Mouse (Mus musculus) heart, embryonic 14.5 days (tissue): Measurements from ENCODE around the gene Hrh2. TPM values are rescaled to one million over a fixed set of nuclear protein-coding genes. Genes with fewer than 3 reads are reported as not detected.

Experiments used
- ATAC-seq: fragments of 200-750 bp; cut with Nextera tagmentation; 2 replicates; pipeline ENCODE4 v1.8.0; 2017; ENCODE audit warnings: low read depth, moderate TSS enrichment; ENCODE audit not compliant: insufficient number of reproducible peaks, insufficient read depth, low FRiP score
- H3K27ac ChIP-seq, 2 experiments: fragments of 200-500 bp in 1 of 2; fragments of 300-500 bp in 1 of 2; sonication (generic) in 1 of 2; replicated peaks in 1 of 2; 2 replicates each; pipeline ENCODE4 v1.5.1; 2012 to 2014; ENCODE audit warnings: low read depth in 2 of 2, low read length in 2 of 2, control low read depth in 1 of 2, mild to moderate bottlenecking in 1 of 2, mixed read lengths in 1 of 2; ENCODE audit not compliant: control insufficient read depth in 1 of 2, insufficient read depth in 1 of 2
- H3K27me3 ChIP-seq: fragments of 300-500 bp; sonication (generic); 2 replicates; pipeline ENCODE4 v1.6.1; 2014; ENCODE audit warnings: mild to moderate bottlenecking, low read length, control low read depth; ENCODE audit not compliant: control insufficient read depth, insufficient read depth
- H3K36me3 ChIP-seq: fragments of 300-500 bp; sonication (generic); 2 replicates; pipeline ENCODE4 v1.6.1; 2014; ENCODE audit warnings: mild to moderate bottlenecking, control low read depth, low read length, mixed read lengths; ENCODE audit not compliant: control insufficient read depth, insufficient read depth
- H3K4me1 ChIP-seq, 2 experiments: fragments of 200-500 bp in 1 of 2; fragments of 300-500 bp in 1 of 2; sonication (generic) in 1 of 2; 2 replicates each; pipeline ENCODE4 v1.6.1; 2012 to 2014; ENCODE audit warnings: low read length in 2 of 2, control low read depth in 1 of 2, mixed read lengths in 1 of 2; ENCODE audit not compliant: control insufficient read depth in 2 of 2, insufficient read depth in 2 of 2
- H3K4me2 ChIP-seq: fragments of 300-500 bp; sonication (generic); 2 replicates; pipeline ENCODE4 v1.6.1; 2014; ENCODE audit warnings: mild to moderate bottlenecking, low read length
- H3K4me3 ChIP-seq, 2 experiments: fragments of 200-500 bp in 1 of 2; fragments of 300-500 bp in 1 of 2; sonication (generic) in 1 of 2; 2 replicates each; pipeline ENCODE4 v1.5.1; 2012 to 2014; ENCODE audit warnings: low read length in 2 of 2, mild to moderate bottlenecking in 2 of 2, control low read depth in 1 of 2, low read depth in 1 of 2, moderate library complexity in 1 of 2; ENCODE audit not compliant: control insufficient read depth in 1 of 2, insufficient read depth in 1 of 2
- H3K9ac ChIP-seq: fragments of 300-500 bp; sonication (generic); 2 replicates; pipeline ENCODE4 v1.6.1; 2014; ENCODE audit warnings: mild to moderate bottlenecking, low read length
- H3K9me3 ChIP-seq: fragments of 300-500 bp; sonication (generic); 2 replicates; pipeline ENCODE4 v1.6.1; 2016; ENCODE audit warnings: low read length, control low read depth; ENCODE audit not compliant: control insufficient read depth
- WGBS: fragments of 180-500 bp; shearing (Covaris S2); extraction: QIAGEN DNeasy Blood & Tissue Kit; methylation state at CpG from one replicate; pipeline ENCODE4 v1.1.7; 2014; 5-methylcytosine and 5-hydroxymethylcytosine counted together
- polyA plus RNA-seq: library from polyadenylated mRNA; unstranded; fragments of >200 nt; fragmentation: Nextera tagmentation; extraction: Ambion mirVana; gene quantifications from 2 replicates; pipeline ENCODE4 v1.2.1, GENCODE M21; 2014

Hrh2 gene
- polyA plus RNA-seq, 1 experiment from 2014 or later: 0.07 TPM

GRCm38 (mm10) chr13:54165765-54166164, 26.2 kb upstream of the Hrh2 start:
- ATAC-seq: no peak
- 76% methylated on average over 6 of the region's 6 CpGs for WGBS
- no peak overlapping the region for H3K4me3 ChIP-seq
- no peaks in the 10 kb centered on the region for H3K36me3 ChIP-seq
- no peak overlapping the region for H3K27ac ChIP-seq
- no peaks in the 10 kb centered on the region for H3K4me1 ChIP-seq
- H3K9me3 ChIP-seq: no peaks in the 10 kb centered on the region
- H3K27me3 ChIP-seq: peaks cover 3% of the 10 kb centered on the region; the same call in 1 of the 2 replicates
- no peak overlapping the region for H3K4me2 ChIP-seq
- H3K9ac ChIP-seq: no peak overlapping the region

- Histone ChIP-seq H3K36me3 (no peaks in the 10 kb centered on the region), H3K9me3 (no peaks in the 10 kb centered on the region), H3K4me1 (no peaks in the 10 kb centered on the region), H3K9ac (no peak overlapping the region), H3K27ac (no peak overlapping the region), H3K4me2 (no peak overlapping the region), H3K27me3 (no peaks in the 10 kb centered on the region), H3K4me3 (no peak overlapping the region)
- 79% methylated on average over 2 of the region's 2 CpGs for WGBS
- no peak for ATAC-seq
Observed at GRCm38 (mm10) chr13:54167036-54167435, 24.9 kb upstream of the Hrh2 start.

- 38% methylated on average over 8 of the region's 8 CpGs for WGBS
- Histone ChIP-seq H3K9ac (no peak overlapping the region), H3K27me3 (no peaks in the 10 kb centered on the region), H3K36me3 (no peaks in the 10 kb centered on the region), H3K4me3 (no peak overlapping the region), H3K4me2 (no peak overlapping the region), H3K9me3 (no peaks in the 10 kb centered on the region), H3K4me1 (no peaks in the 10 kb centered on the region), H3K27ac (no peak overlapping the region)
- ATAC-seq: no peak
Observed at GRCm38 (mm10) chr13:54168675-54169074, 23.3 kb upstream of the Hrh2 start.

- Histone ChIP-seq H3K9ac (no peak overlapping the region), H3K27ac (no peak overlapping the region), H3K9me3 (peaks cover 6% of the 10 kb centered on the region; the same call in 1 of the 2 replicates), H3K4me2 (no peak overlapping the region), H3K4me3 (no peak overlapping the region), H3K36me3 (no peaks in the 10 kb centered on the region), H3K4me1 (no peaks in the 10 kb centered on the region), H3K27me3 (no peaks in the 10 kb centered on the region)
- WGBS: 84% methylated on average over 6 of the region's 6 CpGs
- no peak for ATAC-seq
Observed at GRCm38 (mm10) chr13:54170288-54170687, 21.6 kb upstream of the Hrh2 start.

- Histone ChIP-seq H3K27ac (no peak overlapping the region), H3K4me3 (no peak overlapping the region), H3K9me3 (peaks cover 6% of the 10 kb centered on the region; the same call in 1 of the 2 replicates), H3K9ac (no peak overlapping the region), H3K4me2 (no peak overlapping the region), H3K36me3 (no peaks in the 10 kb centered on the region), H3K27me3 (no peaks in the 10 kb centered on the region), H3K4me1 (no peaks in the 10 kb centered on the region; a peak in 1 of 4 replicates)
- no peak for ATAC-seq
- 63% methylated on average over 10 of the region's 10 CpGs for WGBS
Observed at GRCm38 (mm10) chr13:54171346-54171745, 20.6 kb upstream of the Hrh2 start.

GRCm38 (mm10) chr13:54171761-54172160, 20.2 kb upstream of the Hrh2 start:
- no peak overlapping the region for H3K9ac ChIP-seq
- ATAC-seq: no peak
- H3K27ac ChIP-seq: no peak overlapping the region
- 54% methylated on average over 3 of the region's 3 CpGs for WGBS
- H3K4me2 ChIP-seq: no peak overlapping the region
- no peak overlapping the region for H3K4me3 ChIP-seq
- peaks cover 0 to 3% of the 10 kb centered on the region in 2 experiments; a peak in 1 of 4 replicates for H3K4me1 ChIP-seq
- H3K9me3 ChIP-seq: peaks cover 6% of the 10 kb centered on the region; the same call in 1 of the 2 replicates
- no peaks in the 10 kb centered on the region for H3K27me3 ChIP-seq
- no peaks in the 10 kb centered on the region for H3K36me3 ChIP-seq

- Histone ChIP-seq H3K9me3 (peaks cover 6% of the 10 kb centered on the region; the same call in 1 of the 2 replicates), H3K4me3 (no peak overlapping the region), H3K36me3 (no peaks in the 10 kb centered on the region), H3K9ac (no peak overlapping the region), H3K27me3 (no peaks in the 10 kb centered on the region), H3K27ac (no peak overlapping the region), H3K4me1 (peaks cover 4 to 7% of the 10 kb centered on the region in 2 experiments; a peak in 3 of 4 replicates), H3K4me2 (no peak overlapping the region)
- WGBS: 95% methylated on average over 2 of the region's 2 CpGs
- ATAC-seq: no peak
Observed at GRCm38 (mm10) chr13:54173941-54174340, 18.0 kb upstream of the Hrh2 start.

- Histone ChIP-seq H3K4me3 (no peak overlapping the region), H3K9ac (no peak overlapping the region), H3K4me2 (no peak overlapping the region), H3K9me3 (peaks cover 6% of the 10 kb centered on the region; the same call in 1 of the 2 replicates), H3K36me3 (no peaks in the 10 kb centered on the region), H3K4me1 (peaks cover 4 to 7% of the 10 kb centered on the region in 2 experiments; a peak in 3 of 4 replicates), H3K27me3 (no peaks in the 10 kb centered on the region), H3K27ac (no peak overlapping the region)
- ATAC-seq: no peak
- WGBS: 85% methylated on average over 4 of the region's 4 CpGs
Observed at GRCm38 (mm10) chr13:54174703-54175102, 17.2 kb upstream of the Hrh2 start.
